Mouse (Mus musculus): ENCODE results near the gene Prg3. TPM values are rescaled to one million over a fixed set of nuclear protein-coding genes. Genes with fewer than 3 reads are reported as not detected.

Prg3 gene
- polyA plus RNA-seq, 1 experiment from 2014 or later = not detected

GRCm38 (mm10) chr2:84964111-84964801 is 23.8 kb upstream of the Prg3 start:
- Histone ChIP-seq H3K9me3 (ENCODE audit: control insufficient read depth, low read length) (no peaks in the 10 kb centered on the region), H3K4me1 (replicated peaks; ENCODE audit: control insufficient read depth, insufficient read depth, low read length) (no peaks in the 10 kb centered on the region), H3K36me3 (ENCODE audit: control insufficient read depth, insufficient read depth, low read length) (no peaks in the 10 kb centered on the region), H3K4me3 (ENCODE audit: low read depth, low read length) (no peak overlapping the region), H3K4me2 (ENCODE audit: low read depth, low read length, severe bottlenecking) (no peak overlapping the region), H3K27ac (ENCODE audit: low read depth, low read length) (no peak overlapping the region), H3K27me3 (ENCODE audit: control insufficient read depth, insufficient read depth, low read length) (no peaks in the 10 kb centered on the region), H3K9ac (ENCODE audit: low read length) (no peak overlapping the region)
- ATAC-seq (replicated peaks; ENCODE audit: low FRiP score) (no peak), DNase-seq (ENCODE audit: low spot score) (no peak)
- 91% methylated on average over 7 of the region's 7 CpGs for WGBS

GRCm38 (mm10) chr2:84967318-84967991 is 20.6 kb upstream of the Prg3 start:
- Histone ChIP-seq H3K4me3 (ENCODE audit: low read depth, low read length) (no peak overlapping the region), H3K9ac (ENCODE audit: low read length) (no peak overlapping the region), H3K4me2 (ENCODE audit: low read depth, low read length, severe bottlenecking) (no peak overlapping the region), H3K36me3 (ENCODE audit: control insufficient read depth, insufficient read depth, low read length) (no peaks in the 10 kb centered on the region), H3K9me3 (ENCODE audit: control insufficient read depth, low read length) (no peaks in the 10 kb centered on the region), H3K27me3 (ENCODE audit: control insufficient read depth, insufficient read depth, low read length) (no peaks in the 10 kb centered on the region), H3K4me1 (replicated peaks; ENCODE audit: control insufficient read depth, insufficient read depth, low read length) (no peaks in the 10 kb centered on the region), H3K27ac (ENCODE audit: low read depth, low read length) (no peak overlapping the region)
- 92% methylated on average over 5 of the region's 5 CpGs for WGBS
- ATAC-seq (replicated peaks; ENCODE audit: low FRiP score) (no peak), DNase-seq (ENCODE audit: low spot score) (no peak)

GRCm38 (mm10) chr2:84975580-84975979 is 12.4 kb upstream of the Prg3 start:
- WGBS = 87% methylated on average over 2 of the region's 2 CpGs
- no peak overlapping the region for H3K9ac ChIP-seq (ENCODE audit: low read length)
- ATAC-seq (replicated peaks; ENCODE audit: low FRiP score) (no peak), DNase-seq (ENCODE audit: low spot score) (no peak)
- H3K27ac ChIP-seq (ENCODE audit: low read depth, low read length) = no peak overlapping the region
- no peaks in the 10 kb centered on the region for H3K36me3 ChIP-seq (ENCODE audit: control insufficient read depth, insufficient read depth, low read length)
- no peak overlapping the region for H3K4me3 ChIP-seq (ENCODE audit: low read depth, low read length)
- no peaks in the 10 kb centered on the region for H3K9me3 ChIP-seq (ENCODE audit: control insufficient read depth, low read length)
- no peaks in the 10 kb centered on the region for H3K27me3 ChIP-seq (ENCODE audit: control insufficient read depth, insufficient read depth, low read length)
- H3K4me2 ChIP-seq (ENCODE audit: low read depth, low read length, severe bottlenecking) = no peak overlapping the region
- H3K4me1 ChIP-seq (replicated peaks; ENCODE audit: control insufficient read depth, insufficient read depth, low read length) = no peaks in the 10 kb centered on the region

- Histone ChIP-seq H3K9me3 (ENCODE audit: control insufficient read depth, low read length) (no peaks in the 10 kb centered on the region), H3K4me3 (ENCODE audit: low read depth, low read length) (no peak within 1 kb of the TSS), H3K4me1 (replicated peaks; ENCODE audit: control insufficient read depth, insufficient read depth, low read length) (no peaks in the 10 kb centered on the region), H3K36me3 (ENCODE audit: control insufficient read depth, insufficient read depth, low read length) (no peaks in the 10 kb centered on the region), H3K9ac (ENCODE audit: low read length) (no peak within 1 kb of the TSS), H3K4me2 (ENCODE audit: low read depth, low read length, severe bottlenecking) (no peak within 1 kb of the TSS), H3K27ac (ENCODE audit: low read depth, low read length) (no peak within 1 kb of the TSS), H3K27me3 (ENCODE audit: control insufficient read depth, insufficient read depth, low read length) (no peaks in the 10 kb centered on the region)
- no peak for DNase-seq (ENCODE audit: low spot score)
- 25% methylated on average over 1 of the region's 1 CpGs for WGBS
- ATAC-seq (replicated peaks; ENCODE audit: low FRiP score) = no peak
Observed at GRCm38 (mm10) chr2:84980188-84980587, 7.8 kb upstream of the Prg3 start, which contains the start of gene Prg2. Gene Prg2 (plus strand): TSS chr2:84980461.

- H3K27me3 ChIP-seq (ENCODE audit: control insufficient read depth, insufficient read depth, low read length) = no peaks in the 10 kb centered on the region
- no peak overlapping the region for H3K9ac ChIP-seq (ENCODE audit: low read length)
- no peak overlapping the region for H3K4me2 ChIP-seq (ENCODE audit: low read depth, low read length, severe bottlenecking)
- WGBS = 92% methylated on average over 2 of the region's 2 CpGs
- DNase-seq (ENCODE audit: low spot score) (no peak), ATAC-seq (replicated peaks; ENCODE audit: low FRiP score) (no peak)
- H3K36me3 ChIP-seq (ENCODE audit: control insufficient read depth, insufficient read depth, low read length) = no peaks in the 10 kb centered on the region
- no peaks in the 10 kb centered on the region for H3K9me3 ChIP-seq (ENCODE audit: control insufficient read depth, low read length)
- no peak overlapping the region for H3K27ac ChIP-seq (ENCODE audit: low read depth, low read length)
- H3K4me1 ChIP-seq (replicated peaks; ENCODE audit: control insufficient read depth, insufficient read depth, low read length) = no peaks in the 10 kb centered on the region
- H3K4me3 ChIP-seq (ENCODE audit: low read depth, low read length) = no peak overlapping the region
Observed at GRCm38 (mm10) chr2:84996376-84996775, 8.4 kb downstream of the Prg3 start.

- ATAC-seq (replicated peaks; ENCODE audit: low FRiP score) = no peak
Observed at GRCm38 (mm10) chr2:84999486-85000181, 11.6 kb downstream of the Prg3 start.

GRCm38 (mm10) chr2:85001497-85001896 is 13.5 kb downstream of the Prg3 start:
- WGBS = 71% methylated on average over 13 of the region's 13 CpGs
- Histone ChIP-seq H3K27ac (ENCODE audit: low read depth, low read length) (no peak overlapping the region), H3K4me2 (ENCODE audit: low read depth, low read length, severe bottlenecking) (no peak overlapping the region), H3K27me3 (ENCODE audit: control insufficient read depth, insufficient read depth, low read length) (no peaks in the 10 kb centered on the region), H3K9me3 (ENCODE audit: control insufficient read depth, low read length) (no peaks in the 10 kb centered on the region), H3K4me1 (replicated peaks; ENCODE audit: control insufficient read depth, insufficient read depth, low read length) (no peaks in the 10 kb centered on the region), H3K9ac (ENCODE audit: low read length) (no peak overlapping the region), H3K4me3 (ENCODE audit: low read depth, low read length) (no peak overlapping the region), H3K36me3 (ENCODE audit: control insufficient read depth, insufficient read depth, low read length) (no peaks in the 10 kb centered on the region)
- ATAC-seq (replicated peaks; ENCODE audit: low FRiP score) (no peak), DNase-seq (ENCODE audit: low spot score) (no peak)

More at GRCm38 (mm10) chr2:84999486-85000181, 11.6 kb downstream of the Prg3 start:
- H3K4me3 ChIP-seq (ENCODE audit: low read depth, low read length) = no peak overlapping the region
- H3K9ac ChIP-seq (ENCODE audit: low read length) = no peak overlapping the region
- no peaks in the 10 kb centered on the region for H3K9me3 ChIP-seq (ENCODE audit: control insufficient read depth, low read length)
- H3K27me3 ChIP-seq (ENCODE audit: control insufficient read depth, insufficient read depth, low read length) = no peaks in the 10 kb centered on the region
- 86% methylated on average over 3 of the region's 3 CpGs for WGBS
- H3K27ac ChIP-seq (ENCODE audit: low read depth, low read length) = no peak overlapping the region
- no peaks in the 10 kb centered on the region for H3K36me3 ChIP-seq (ENCODE audit: control insufficient read depth, insufficient read depth, low read length)
- H3K4me2 ChIP-seq (ENCODE audit: low read depth, low read length, severe bottlenecking) = no peak overlapping the region
- no peaks in the 10 kb centered on the region for H3K4me1 ChIP-seq (replicated peaks; ENCODE audit: control insufficient read depth, insufficient read depth, low read length)
- no peak for DNase-seq (ENCODE audit: low spot score)

- H3K4me3 ChIP-seq (ENCODE audit: low read depth, low read length) = no peak overlapping the region
- DNase-seq (ENCODE audit: low spot score) (no peak), ATAC-seq (replicated peaks; ENCODE audit: low FRiP score) (no peak)
- H3K9me3 ChIP-seq (ENCODE audit: control insufficient read depth, low read length) = no peaks in the 10 kb centered on the region
- no peak overlapping the region for H3K4me2 ChIP-seq (ENCODE audit: low read depth, low read length, severe bottlenecking)
- 74% methylated on average over 8 of the region's 8 CpGs for WGBS
- H3K36me3 ChIP-seq (ENCODE audit: control insufficient read depth, insufficient read depth, low read length) = no peaks in the 10 kb centered on the region
- H3K27ac ChIP-seq (ENCODE audit: low read depth, low read length) = no peak overlapping the region
- no peak overlapping the region for H3K9ac ChIP-seq (ENCODE audit: low read length)
- no peaks in the 10 kb centered on the region for H3K4me1 ChIP-seq (replicated peaks; ENCODE audit: control insufficient read depth, insufficient read depth, low read length)
- no peaks in the 10 kb centered on the region for H3K27me3 ChIP-seq (ENCODE audit: control insufficient read depth, insufficient read depth, low read length)
Observed at GRCm38 (mm10) chr2:85002575-85002974, 14.6 kb downstream of the Prg3 start.

Measured in forebrain, embryonic 11.5 days (tissue).